Mouse (Mus musculus) forebrain, postnatal 0 days (tissue): Measurements from ENCODE around the gene Hyls1. TPM values are rescaled to one million over a fixed set of nuclear protein-coding genes. Genes with fewer than 3 reads are reported as not detected.

Experiments used
- ATAC-seq: fragments of 200-750 bp; cut with Nextera tagmentation; 2 replicates; pipeline ENCODE4 v1.8.0; 2017; ENCODE audit warnings: mild to moderate bottlenecking, moderate library complexity
- DNase-seq: peaks from one replicate; pipeline ENCODE4 v3.0.0-alpha.2; 2015
- H3K27ac ChIP-seq: fragments of 300-500 bp; sonication (generic); 2 replicates; pipeline ENCODE4 v1.5.1; 2014; ENCODE audit warnings: low read depth, mild to moderate bottlenecking, antibody characterized with exemption, low read length, moderate library complexity, mixed read lengths
- H3K27me3 ChIP-seq: fragments of 300-500 bp; sonication (generic); 2 replicates; pipeline ENCODE4 v1.6.1; 2014; ENCODE audit warnings: mild to moderate bottlenecking, low read length, mixed read lengths; ENCODE audit not compliant: insufficient read depth
- H3K36me3 ChIP-seq: fragments of 300-500 bp; sonication (generic); 2 replicates; pipeline ENCODE4 v1.6.1; 2014; ENCODE audit warnings: mild to moderate bottlenecking, moderate library complexity; ENCODE audit not compliant: insufficient read depth
- H3K4me1 ChIP-seq: fragments of 300-500 bp; sonication (generic); 2 replicates; pipeline ENCODE4 v1.6.1; 2014; ENCODE audit warnings: antibody characterized with exemption; ENCODE audit not compliant: insufficient read depth
- H3K4me2 ChIP-seq: fragments of 300-500 bp; sonication (generic); 2 replicates; pipeline ENCODE4 v1.6.1; 2014; ENCODE audit warnings: low read depth, mild to moderate bottlenecking, moderate library complexity
- H3K4me3 ChIP-seq: fragments of 300-500 bp; sonication (generic); 2 replicates; pipeline ENCODE4 v1.5.1; 2014; ENCODE audit warnings: low read depth, low read length, mixed read lengths
- H3K9ac ChIP-seq: fragments of 300-500 bp; sonication (generic); 2 replicates; pipeline ENCODE4 v1.6.1; 2014; ENCODE audit warnings: mild to moderate bottlenecking
- H3K9me3 ChIP-seq: fragments of 300-500 bp; sonication (generic); 2 replicates; pipeline ENCODE4 v1.6.1; 2016; ENCODE audit warnings: low read length
- CTCF ChIP-seq: sonication (generic); IDR thresholded peaks from 2 replicates; pipeline ENCODE4 v1.5.1; 2016; ENCODE audit warnings: antibody characterized with exemption, control low read depth, low read depth
- WGBS: fragments of 180-500 bp; shearing (Covaris S2); extraction: QIAGEN DNeasy Blood & Tissue Kit; methylation state at CpG from one replicate; pipeline ENCODE4 v1.1.7; 2014; 5-methylcytosine and 5-hydroxymethylcytosine counted together
- polyA plus RNA-seq: library from polyadenylated mRNA; unstranded; fragments of >200 nt; fragmentation: Nextera tagmentation; extraction: Ambion mirVana; gene quantifications from 2 replicates; pipeline ENCODE4 v1.2.1, GENCODE M21; 2015
- total RNA-seq: library from RNA; depleted of rRNA; stranded (reverse); fragments of >200 nt; gene quantifications from 2 replicates; pipeline ENCODE4 v1.2.3, GENCODE M21; 2014

The Hyls1 gene
- total and polyA plus RNA-seq, 2 experiments from 2014 or later: 14.8 to 15.8 TPM

DNA sequence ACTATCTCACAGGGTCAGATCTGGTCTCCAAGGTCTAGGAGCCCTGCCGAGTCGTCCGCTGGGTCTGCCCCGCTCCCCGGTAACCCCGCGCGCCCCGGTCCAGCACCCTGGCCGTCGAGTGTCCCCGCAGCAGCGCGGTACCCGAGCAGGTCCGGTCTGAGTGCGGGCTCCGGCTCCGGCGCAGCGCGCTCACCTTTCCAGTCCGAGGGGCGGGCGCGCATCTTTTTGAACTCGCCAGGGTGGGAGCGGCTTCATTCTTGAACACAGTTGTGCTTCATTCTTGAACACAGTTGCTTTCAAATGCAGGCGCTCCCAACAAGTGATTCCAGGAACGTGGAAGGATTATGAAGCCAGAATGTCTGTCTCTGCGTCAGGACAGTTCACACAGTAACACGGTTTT, 4.2 kb upstream of the Hyls1 start:
- H3K4me2 ChIP-seq: peak overlapping the region; percentile 61
- H3K27ac ChIP-seq: no peak overlapping the region
- H3K36me3 ChIP-seq: no peaks in the 10 kb centered on the region
- H3K9ac ChIP-seq: no peak overlapping the region; the same call in 1 of the 2 replicates
- no peaks in the 10 kb centered on the region for H3K27me3 ChIP-seq
- peak overlapping the region; percentile 33 for H3K4me3 ChIP-seq
- DNase-seq (no peak), ATAC-seq (no peak)
- TF ChIP-seq CTCF: no peak
- no peaks in the 10 kb centered on the region for H3K9me3 ChIP-seq
- 6% methylated on average over 32 of the region's 32 CpGs for WGBS
- no peaks in the 10 kb centered on the region; the same call in 1 of the 2 replicates for H3K4me1 ChIP-seq

DNA sequence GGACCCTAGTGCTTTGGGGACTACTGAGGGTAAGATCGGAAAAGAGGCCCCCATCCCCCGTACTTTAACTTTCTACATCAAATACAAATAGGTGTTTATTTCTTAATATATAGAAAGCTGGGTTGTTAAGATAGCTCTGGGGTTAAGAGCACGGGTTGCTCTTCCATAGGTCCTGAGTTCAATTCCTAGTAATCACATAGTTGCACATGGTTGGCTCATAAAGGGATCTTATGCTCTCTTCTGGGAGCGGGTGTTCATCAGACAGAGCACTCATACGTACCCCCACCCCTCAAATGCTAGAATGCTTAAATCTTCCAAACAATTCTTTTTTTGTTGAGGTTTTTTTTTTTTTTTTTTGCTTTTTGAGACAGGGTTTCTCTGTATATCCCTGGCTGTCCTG, 465 bp upstream of the Hyls1 start:
- H3K9me3 ChIP-seq: no peaks in the 10 kb centered on the region
- peak overlapping the region; percentile 88; the same call in 1 of the 2 replicates for H3K27ac ChIP-seq
- DNase-seq (no peak), ATAC-seq (no peak)
- no peaks in the 10 kb centered on the region for H3K27me3 ChIP-seq
- 7% methylated on average over 5 of the region's 5 CpGs for WGBS
- H3K4me1 ChIP-seq: no peaks in the 10 kb centered on the region; the same call in 1 of the 2 replicates
- H3K4me2 ChIP-seq: peak overlapping the region; percentile 84
- TF ChIP-seq CTCF: no peak
- H3K9ac ChIP-seq: peak overlapping the region; percentile 81
- peaks cover 16% of the 10 kb centered on the region for H3K36me3 ChIP-seq
- peak overlapping the region; percentile 90 for H3K4me3 ChIP-seq

DNA sequence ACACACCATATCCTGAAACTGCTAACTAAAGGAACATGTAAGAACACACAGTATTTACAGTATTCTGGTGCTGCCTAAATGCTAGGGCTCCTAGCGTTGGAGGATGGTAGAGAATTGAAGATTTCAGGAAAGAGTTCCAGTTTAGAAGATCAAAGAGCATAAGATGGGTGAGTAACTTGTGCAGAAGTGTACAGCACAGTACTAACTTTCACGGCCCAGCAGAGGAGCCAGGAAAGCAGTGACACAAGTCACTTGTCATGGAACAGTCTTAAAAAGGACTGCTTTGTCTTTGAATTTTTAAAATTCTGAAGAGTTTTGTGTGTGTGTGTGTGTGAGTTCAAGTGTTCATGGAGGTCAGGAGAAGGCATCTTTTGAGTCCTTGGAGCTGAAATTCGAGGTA, 2.2 kb downstream of the Hyls1 start:
- Histone ChIP-seq H3K4me1 (no peaks in the 10 kb centered on the region; the same call in 1 of the 2 replicates), H3K9me3 (no peaks in the 10 kb centered on the region), H3K27me3 (no peaks in the 10 kb centered on the region), H3K27ac (no peak overlapping the region), H3K36me3 (peaks cover 25% of the 10 kb centered on the region), H3K4me2 (no peak overlapping the region), H3K9ac (no peak overlapping the region), H3K4me3 (no peak overlapping the region)
- no peak for TF ChIP-seq CTCF
- 80% methylated on average over 3 of the region's 3 CpGs for WGBS
- DNase-seq: no peak
- no peak for ATAC-seq

DNA sequence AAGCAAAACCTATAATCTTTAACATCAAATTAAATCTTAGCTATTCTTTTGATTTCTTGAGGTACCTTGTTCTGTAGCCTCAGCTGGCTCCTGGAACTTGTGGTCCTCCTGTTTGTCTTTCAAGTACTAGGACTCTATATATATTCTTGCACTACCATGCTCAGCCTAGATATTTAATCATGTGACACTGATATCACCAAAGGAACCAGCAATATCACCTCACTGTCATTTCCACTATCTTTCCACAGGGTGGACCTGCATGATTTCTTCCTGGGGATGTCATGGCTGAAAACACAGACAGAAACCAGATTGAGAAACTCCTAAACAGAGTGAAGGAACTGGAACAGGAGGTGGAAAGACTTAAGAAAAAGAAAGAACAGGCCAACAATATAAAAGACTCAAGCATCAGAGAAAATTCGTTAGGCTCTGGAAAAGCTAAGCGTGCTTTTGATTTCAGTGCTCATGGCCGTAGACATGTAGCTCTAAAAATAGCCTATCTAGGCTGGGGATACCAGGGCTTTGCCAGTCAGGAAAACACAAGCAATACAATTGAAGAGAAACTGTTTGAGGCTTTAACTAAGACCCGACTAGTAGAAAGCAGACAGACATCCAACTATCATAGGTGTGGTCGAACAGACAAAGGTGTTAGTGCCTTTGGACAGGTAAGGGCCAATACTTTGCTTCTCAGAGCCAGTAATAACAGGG, 5.5 kb downstream of the Hyls1 start:
- DNase-seq (no peak), ATAC-seq (no peak)
- peaks cover 33% of the 10 kb centered on the region for H3K36me3 ChIP-seq
- no peak for TF ChIP-seq CTCF
- H3K9ac ChIP-seq: no peak overlapping the region
- 87% methylated on average over 5 of the region's 5 CpGs for WGBS
- H3K4me2 ChIP-seq: no peak overlapping the region
- no peak overlapping the region for H3K27ac ChIP-seq
- no peak overlapping the region for H3K4me3 ChIP-seq
- H3K4me1 ChIP-seq: peaks cover 7% of the 10 kb centered on the region; the same call in 1 of the 2 replicates
- H3K9me3 ChIP-seq: no peaks in the 10 kb centered on the region
- H3K27me3 ChIP-seq: no peaks in the 10 kb centered on the region

DNA sequence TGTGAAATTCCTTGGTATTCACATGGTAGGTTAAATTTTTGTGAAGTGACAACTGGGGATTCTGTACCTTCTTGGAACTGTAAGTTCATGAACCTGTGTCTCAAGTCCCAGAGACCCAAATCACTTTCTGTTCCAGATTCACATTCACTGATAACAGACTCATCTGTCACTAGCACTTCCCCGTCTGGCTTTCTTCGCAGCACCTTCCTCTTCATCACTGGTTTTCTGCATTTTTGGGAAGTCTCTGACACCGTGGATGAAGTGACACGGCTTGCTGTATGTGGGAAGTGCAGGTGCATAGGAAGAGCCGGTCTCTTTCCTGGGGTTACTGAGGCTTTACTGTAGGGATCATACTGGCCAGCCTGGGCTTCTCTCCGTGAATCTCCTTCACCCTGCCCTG, 8.6 kb downstream of the Hyls1 start:
- DNase-seq (no peak), ATAC-seq (no peak)
- Histone ChIP-seq H3K27me3 (no peaks in the 10 kb centered on the region), H3K9me3 (no peaks in the 10 kb centered on the region), H3K4me3 (no peak overlapping the region), H3K9ac (no peak overlapping the region), H3K27ac (no peak overlapping the region), H3K36me3 (peaks cover 25% of the 10 kb centered on the region), H3K4me1 (peaks cover 8% of the 10 kb centered on the region; the same call in 1 of the 2 replicates), H3K4me2 (no peak overlapping the region)
- WGBS: 90% methylated on average over 6 of the region's 6 CpGs
- TF ChIP-seq CTCF: no peak

DNA sequence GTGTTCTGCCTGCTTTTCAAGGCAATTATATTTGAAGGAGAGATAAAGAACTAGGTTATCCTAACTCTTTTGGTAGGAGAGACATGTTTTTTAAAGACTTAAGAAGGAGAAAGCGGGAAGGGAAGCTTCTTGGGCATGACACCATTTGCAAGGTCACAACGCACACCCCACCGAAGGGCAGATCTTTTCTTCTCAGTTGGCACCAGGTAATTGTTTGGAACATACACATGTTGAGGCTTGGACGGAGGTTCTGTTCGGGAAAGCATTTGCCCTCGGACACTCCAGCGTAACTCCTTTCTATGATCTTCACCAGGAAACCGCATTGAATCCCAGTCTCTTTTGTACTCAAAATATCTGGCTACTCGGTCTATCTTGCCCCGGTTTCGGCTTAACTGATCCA, 9.1 kb downstream of the Hyls1 start:
- no peaks in the 10 kb centered on the region for H3K27me3 ChIP-seq
- no peak for TF ChIP-seq CTCF
- DNase-seq (no peak), ATAC-seq (no peak)
- H3K4me1 ChIP-seq: peaks cover 8% of the 10 kb centered on the region; the same call in 1 of the 2 replicates
- no peaks in the 10 kb centered on the region for H3K9me3 ChIP-seq
- no peak overlapping the region for H3K4me2 ChIP-seq
- H3K36me3 ChIP-seq: peaks cover 20% of the 10 kb centered on the region; the same call in 1 of the 2 replicates
- no peak overlapping the region for H3K27ac ChIP-seq
- H3K9ac ChIP-seq: no peak overlapping the region
- no peak overlapping the region for H3K4me3 ChIP-seq
- 94% methylated on average over 11 of the region's 11 CpGs for WGBS
